Mouse (Mus musculus) heart, postnatal 4 days (tissue): ENCODE data around the gene Fndc3b. TPM values are rescaled to one million over a fixed set of nuclear protein-coding genes. Genes with fewer than 3 reads are reported as not detected.
A peak's percentile ranks its signal among the peaks of the same experiment; 100 is the strongest.

Experiments used
- DNase-seq: peaks from one replicate; pipeline ENCODE4 v3.0.0; 2021
- total RNA-seq, 2 experiments: library from RNA; stranded (reverse); gene quantifications; 2 replicates each; pipeline ENCODE4 v1.2.3; 2021

The Fndc3b gene
- total RNA-seq, 2 experiments from 2014 or later = 83.4 to 89.7 TPM

- no peak for DNase-seq
Observed at GRCm38 (mm10) chr3:27590823-27591222, 120.3 kb downstream of the Fndc3b start.

- DNase-seq = no peak
Observed at GRCm38 (mm10) chr3:27589305-27589704, 121.8 kb downstream of the Fndc3b start.

- no peak for DNase-seq
Observed at GRCm38 (mm10) chr3:27588604-27589003, 122.5 kb downstream of the Fndc3b start.

- DNase-seq = peak; percentile 48
Observed at GRCm38 (mm10) chr3:27584607-27585605, 126.2 kb downstream of the Fndc3b start.

- DNase-seq = no peak
Observed at GRCm38 (mm10) chr3:27581931-27582840, 128.9 kb downstream of the Fndc3b start.

- DNase-seq = no peak
Observed at GRCm38 (mm10) chr3:27580956-27581355, 130.2 kb downstream of the Fndc3b start.

GRCm38 (mm10) chr3:27579894-27580613 lies 131.1 kb downstream of the Fndc3b start:
- DNase-seq = no peak

- DNase-seq = no peak
Observed at GRCm38 (mm10) chr3:27579229-27579628, 131.9 kb downstream of the Fndc3b start.

GRCm38 (mm10) chr3:27577349-27578025 lies 133.6 kb downstream of the Fndc3b start:
- DNase-seq = no peak

GRCm38 (mm10) chr3:27574241-27574640 lies 136.9 kb downstream of the Fndc3b start:
- no peak for DNase-seq

GRCm38 (mm10) chr3:27573458-27573857 lies 137.6 kb downstream of the Fndc3b start:
- DNase-seq = no peak

- DNase-seq = peak; percentile 38
Observed at GRCm38 (mm10) chr3:27572305-27572704, 138.8 kb downstream of the Fndc3b start.

- DNase-seq = no peak
Observed at GRCm38 (mm10) chr3:27565314-27565713, 145.8 kb downstream of the Fndc3b start.

GRCm38 (mm10) chr3:27563047-27563624 lies 148.0 kb downstream of the Fndc3b start:
- DNase-seq = no peak

GRCm38 (mm10) chr3:27562476-27562875 lies 148.6 kb downstream of the Fndc3b start:
- no peak for DNase-seq

- no peak for DNase-seq
Observed at GRCm38 (mm10) chr3:27561921-27562320, 149.2 kb downstream of the Fndc3b start.

- DNase-seq = no peak
Observed at GRCm38 (mm10) chr3:27559316-27559715, 151.8 kb downstream of the Fndc3b start.

- DNase-seq = no peak
Observed at GRCm38 (mm10) chr3:27557100-27558004, 153.8 kb downstream of the Fndc3b start.

- DNase-seq = no peak
Observed at GRCm38 (mm10) chr3:27555401-27555940, 155.6 kb downstream of the Fndc3b start.

GRCm38 (mm10) chr3:27554325-27554724 lies 156.8 kb downstream of the Fndc3b start:
- no peak for DNase-seq
